Mouse (Mus musculus) kidney, postnatal 14 days (tissue): Measurements from ENCODE around the gene Sqor.

Experiments
- DNase-seq: peaks from one replicate; pipeline ENCODE4 v3.0.0; 2022; ENCODE audit warnings: mixed read lengths

The Sqor gene

DNA sequence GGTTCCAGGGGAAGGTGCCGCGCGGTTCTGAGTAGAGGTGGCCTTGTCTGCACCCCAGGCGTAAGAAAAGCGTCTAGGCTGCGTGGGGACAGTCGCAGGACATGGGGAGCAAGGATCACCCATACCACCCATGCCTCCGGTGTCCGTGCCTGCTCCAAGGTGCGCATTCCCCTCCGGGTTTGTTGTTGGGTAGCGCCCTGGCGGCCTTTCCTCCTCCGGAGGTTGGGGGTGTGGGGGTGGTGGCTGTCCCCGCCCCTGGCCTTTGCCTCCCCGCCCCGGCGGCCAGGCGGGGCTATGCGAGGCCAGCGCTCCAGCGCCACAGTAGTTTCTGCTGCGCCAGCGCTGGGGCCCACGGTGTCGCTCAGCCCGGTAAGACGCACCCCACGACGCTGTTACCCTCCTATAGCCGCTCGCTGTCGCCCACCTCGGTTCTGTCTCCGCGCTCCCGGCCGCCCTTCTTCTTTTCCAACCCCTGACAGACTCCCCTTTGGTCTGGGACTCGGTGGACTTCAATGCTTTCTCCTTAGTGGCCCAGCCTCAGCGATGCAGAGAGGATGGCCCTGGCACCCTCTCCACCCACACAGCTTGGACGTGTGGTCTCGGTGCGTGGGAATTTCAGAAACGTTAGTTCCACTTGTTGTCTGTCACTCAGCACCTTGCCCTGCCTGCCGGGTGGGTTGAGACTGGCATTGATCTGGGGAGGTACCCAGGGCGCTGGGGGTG is at the start of gene Sqor:
Gene Sqor (plus strand): TSS at position 167 of the 723 bp plus-strand sequence.
- DNase-seq: peak; percentile 87

DNA sequence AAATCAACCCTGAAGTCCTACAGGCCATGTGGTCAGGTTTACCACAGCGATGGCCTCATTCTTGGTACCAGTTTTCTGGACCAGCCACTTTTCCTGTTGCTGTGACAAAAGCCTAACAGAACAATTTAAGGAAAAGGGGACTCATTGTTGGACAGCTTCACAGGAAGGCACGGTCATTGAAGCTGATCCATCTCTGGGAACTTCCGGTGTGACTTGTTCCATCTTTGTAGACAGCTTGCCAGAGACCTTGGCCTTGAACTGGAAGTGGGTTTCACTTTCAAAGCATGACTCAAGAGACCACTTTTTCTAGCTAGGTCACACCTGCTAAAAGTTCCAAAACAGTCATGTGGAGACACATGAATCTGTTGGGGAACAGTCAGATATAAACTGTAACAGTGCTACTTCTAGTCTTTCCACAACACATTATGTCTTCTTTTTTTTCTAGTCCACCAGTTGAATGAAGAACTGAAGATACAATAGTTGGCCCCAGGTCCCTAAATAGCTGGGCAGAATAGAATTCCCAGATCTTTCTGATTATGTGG is 48.7 kb upstream of the Sqor start:
- no peak for DNase-seq

DNA sequence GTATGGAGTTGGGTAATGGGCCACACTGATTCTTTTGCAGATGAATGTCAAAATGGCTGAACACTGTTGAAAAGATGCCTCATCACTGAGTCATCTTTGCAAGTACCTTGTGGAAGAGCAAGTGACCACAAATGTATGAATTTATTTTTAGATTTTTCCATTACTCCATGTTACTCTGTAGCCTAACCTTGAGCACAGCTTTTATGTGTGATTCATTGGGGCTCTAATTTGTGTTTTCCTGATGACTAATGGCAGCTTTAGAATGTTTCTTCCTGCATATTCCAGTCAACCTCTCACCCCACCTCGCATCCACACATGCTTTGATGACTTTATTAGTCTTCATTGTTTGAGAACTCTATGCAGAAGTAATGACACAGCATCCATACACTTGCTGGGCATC is 45.8 kb upstream of the Sqor start:
- DNase-seq: no peak

DNA sequence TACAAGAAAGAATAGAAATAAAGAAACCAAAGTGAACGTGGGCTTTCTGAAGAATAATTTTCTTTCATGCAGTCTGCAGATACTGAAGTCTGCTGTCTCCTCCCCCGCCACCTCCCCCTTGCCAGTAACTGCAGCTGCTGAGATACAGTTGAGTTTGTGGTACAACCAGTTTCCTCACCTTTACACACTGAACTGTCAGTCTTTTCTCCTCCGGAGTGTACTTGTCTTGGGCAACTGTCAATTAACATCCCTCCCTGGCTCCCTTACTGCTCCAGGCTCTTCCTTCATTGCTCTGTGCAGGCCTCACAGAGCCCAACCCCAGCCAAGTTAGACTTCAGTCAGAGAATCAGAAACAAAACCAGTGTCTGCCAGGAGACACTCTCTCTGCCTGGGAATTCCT is 44.5 kb upstream of the Sqor start:
- no peak for DNase-seq

DNA sequence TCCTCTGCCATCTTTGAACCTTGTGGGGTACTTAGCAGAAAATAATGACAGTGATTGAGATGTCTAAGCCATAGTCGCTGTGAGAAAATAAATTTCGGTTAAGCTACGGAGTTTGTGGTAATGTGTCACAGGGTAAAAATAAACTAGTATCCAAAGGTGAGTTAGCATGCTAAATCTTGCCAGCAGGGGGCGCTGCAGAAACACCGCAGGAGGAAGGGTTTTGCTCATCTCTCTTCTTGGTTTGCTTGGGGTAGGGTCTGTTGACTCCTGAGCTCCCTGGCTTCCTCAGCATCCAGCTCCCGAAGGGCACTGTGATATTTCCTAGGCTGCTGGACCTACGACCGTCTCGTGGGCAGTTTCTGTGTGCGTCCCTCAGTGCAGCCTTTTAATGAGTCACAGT is 39.4 kb upstream of the Sqor start:
- peak; percentile 25 for DNase-seq

DNA sequence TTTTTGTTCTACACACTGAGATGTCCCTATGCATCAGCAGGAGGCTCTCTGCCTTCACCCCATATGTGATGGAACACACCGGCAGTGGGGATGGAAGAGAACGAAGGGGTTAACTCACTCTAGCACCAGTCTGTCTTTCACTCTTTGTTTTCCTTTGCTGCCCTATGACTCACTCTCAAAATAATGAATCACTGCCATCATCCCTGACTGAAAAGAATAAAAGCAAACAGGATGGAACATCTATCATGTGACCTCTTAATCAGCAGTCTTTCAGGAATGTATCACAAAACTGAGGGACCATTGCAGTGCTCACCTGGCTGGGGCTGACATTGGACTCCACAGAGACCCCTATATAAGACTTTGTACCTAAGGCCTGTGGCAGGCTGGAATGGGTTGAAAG is 33.6 kb upstream of the Sqor start:
- DNase-seq: no peak

DNA sequence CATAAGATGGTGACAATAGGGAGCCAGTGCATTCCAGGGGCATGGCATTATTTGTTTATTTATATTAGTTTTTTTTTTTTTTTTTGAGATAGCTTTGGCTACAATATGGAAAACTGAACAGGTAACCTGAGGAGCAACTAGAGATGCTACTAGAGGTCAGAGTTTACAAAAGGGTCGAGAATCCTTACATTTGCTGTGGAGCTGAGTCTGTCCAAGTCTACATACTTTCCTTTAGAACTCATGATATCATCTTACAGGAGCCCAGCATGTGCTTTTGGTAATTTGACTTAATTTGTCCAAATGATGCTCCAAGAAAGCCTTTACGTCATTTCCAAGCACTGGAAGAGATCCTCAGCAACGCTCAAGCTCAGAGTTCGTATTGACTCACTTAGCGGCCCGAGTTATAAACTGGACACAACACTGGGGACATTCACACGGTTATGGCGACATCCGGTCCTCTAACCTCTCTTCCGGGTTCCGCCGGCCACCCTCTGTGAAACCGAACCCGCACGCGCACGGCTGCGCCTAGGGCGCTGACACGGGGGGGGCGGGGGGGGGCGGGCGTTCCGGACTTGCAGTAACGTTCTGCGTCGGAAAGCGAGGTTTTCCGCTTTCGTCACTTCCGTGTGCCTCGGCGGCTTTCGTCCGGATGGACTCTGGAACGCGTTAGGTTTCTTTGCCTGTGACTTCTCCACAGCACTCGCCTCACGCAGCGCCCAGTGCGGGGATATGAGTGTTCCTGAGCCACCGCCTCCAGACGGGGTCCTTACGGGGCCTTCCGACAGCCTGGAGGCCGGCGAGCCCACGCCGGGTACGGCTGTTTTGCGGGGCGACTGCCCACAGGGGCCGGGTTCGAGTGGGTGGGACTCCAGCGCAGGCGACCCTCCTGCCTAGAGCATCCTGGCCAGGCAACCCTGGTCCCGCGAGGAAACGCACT is 26.9 kb upstream of the Sqor start, which contains the start of gene Bloc1s6:
Gene Bloc1s6 (plus strand): TSS at position 610 of the 937 bp plus-strand sequence.
- peak; percentile 94 for DNase-seq

DNA sequence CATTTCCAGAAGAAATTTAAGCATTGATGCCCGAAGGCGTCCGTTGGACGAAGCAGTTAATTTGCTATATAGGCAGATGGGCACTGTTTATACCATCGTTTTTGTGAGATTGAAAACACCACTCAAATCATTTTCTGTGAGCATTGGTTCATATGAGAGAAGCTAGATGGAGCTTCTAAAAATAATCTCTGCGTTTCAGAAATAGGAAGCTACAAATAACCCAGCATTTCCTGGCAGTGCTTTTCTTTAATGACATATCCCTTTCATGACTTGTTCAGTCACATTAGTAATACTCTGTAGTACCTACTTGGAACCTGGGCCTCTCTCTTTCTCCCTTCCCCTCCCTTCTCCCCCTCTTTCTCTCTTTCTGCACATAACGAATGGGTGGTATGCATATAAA is 26.0 kb upstream of the Sqor start:
- DNase-seq: no peak

DNA sequence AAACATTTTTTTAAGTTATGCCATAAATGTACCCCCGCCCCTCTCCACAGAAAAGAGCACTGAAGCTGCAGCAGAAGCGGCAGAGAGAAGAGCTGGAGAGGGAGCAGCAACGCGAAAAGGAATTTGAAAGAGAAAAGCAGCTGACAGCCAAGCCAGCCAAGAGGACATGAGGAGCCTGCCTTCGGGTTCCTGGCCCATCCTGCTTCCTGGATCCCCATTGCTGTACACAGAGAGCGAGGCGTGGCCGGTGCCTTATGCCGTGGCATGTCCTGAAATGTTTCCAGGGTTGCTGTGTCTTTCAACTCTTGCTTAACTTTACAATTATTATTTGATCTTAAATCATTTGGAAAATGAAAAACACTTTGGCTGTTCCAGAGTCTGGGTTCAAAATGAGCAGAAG is 18.6 kb upstream of the Sqor start:
- peak; percentile 7 for DNase-seq

DNA sequence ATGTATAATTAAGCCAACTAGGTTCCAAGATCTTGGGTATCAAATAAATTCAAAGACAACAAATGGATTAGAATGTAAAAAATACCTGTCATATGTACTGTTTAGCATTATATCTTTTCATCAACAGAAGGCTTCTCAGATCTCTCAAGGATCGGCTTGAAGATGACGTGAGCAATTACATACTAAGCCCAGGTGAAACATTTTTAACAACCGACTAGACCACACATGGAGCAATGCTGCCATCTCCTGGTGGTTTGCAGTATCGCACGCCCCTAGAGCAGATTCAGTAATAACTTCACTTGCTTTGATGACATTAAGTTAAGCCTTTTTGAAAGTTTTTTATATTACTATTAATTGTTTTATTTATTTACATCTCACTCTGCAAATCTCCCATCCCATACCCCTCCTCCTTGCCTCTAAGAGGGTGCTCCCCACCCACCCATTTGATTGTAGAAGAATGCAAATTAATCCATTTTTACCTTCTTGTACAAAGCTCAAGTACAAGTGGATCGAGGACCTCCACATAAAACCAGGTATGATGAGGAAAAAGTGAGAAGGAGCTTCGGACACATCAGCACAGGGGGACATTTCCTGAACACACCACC is 11.2 kb upstream of the Sqor start:
- peak; percentile 61 for DNase-seq

DNA sequence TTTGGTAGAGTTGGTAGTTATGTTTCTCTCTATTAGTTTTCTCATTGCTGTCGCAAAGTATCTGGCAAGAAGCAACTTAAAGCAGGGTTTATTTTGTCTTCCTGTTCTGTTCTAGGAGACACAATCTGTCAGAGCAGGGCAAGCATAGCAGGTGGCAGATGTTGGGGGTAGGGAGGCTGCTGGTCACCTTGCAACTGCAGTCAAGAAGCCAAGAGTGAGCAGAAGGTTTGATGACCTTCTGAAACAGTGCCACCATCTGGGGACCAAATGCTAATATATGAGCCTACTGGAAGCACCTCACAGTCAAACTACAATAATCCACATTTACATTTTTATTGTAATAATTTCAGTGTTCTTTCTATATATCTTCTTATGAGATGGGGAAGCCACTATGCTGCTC is 5.2 kb upstream of the Sqor start:
- no peak for DNase-seq

DNA sequence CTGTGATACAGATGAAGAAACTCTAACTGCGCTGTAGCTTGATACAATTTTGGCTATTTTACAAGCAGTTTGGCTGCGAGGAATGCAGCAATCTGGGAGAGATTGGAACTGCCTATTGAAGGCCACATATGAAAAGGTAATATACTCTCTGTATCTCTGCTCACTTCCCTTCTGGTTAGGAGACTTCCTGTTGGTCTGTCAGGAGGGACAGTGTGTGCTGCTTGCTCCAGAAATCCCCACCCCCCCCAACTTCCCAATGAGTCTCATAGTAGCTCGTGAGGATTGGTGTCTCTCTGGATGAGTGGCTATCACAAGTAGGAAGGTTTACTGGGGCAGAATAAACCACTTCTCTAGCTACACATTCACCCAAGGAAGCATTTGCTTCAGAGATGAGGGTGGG is 2.0 kb upstream of the Sqor start:
- DNase-seq: peak; percentile 17

DNA sequence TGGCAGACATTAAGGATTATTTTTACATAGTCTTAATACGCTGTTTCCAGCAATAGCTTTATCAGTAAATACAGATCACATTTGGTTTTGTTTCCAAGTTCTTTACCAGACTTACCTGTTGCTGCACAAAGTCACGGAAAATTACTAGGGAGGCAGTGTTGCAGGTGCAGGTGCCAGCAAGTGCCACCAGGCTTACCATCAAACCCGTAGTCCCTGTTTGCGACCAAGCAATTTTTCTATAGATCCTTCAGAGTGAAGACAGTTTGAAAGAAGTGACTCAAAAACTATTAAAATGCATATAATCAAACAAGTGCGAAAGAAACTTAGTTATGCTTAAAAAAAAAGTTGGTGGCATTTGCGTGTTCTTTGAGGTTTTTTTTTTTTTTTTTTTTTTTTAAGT is 511 bp upstream of the Sqor start:
- DNase-seq: no peak

DNA sequence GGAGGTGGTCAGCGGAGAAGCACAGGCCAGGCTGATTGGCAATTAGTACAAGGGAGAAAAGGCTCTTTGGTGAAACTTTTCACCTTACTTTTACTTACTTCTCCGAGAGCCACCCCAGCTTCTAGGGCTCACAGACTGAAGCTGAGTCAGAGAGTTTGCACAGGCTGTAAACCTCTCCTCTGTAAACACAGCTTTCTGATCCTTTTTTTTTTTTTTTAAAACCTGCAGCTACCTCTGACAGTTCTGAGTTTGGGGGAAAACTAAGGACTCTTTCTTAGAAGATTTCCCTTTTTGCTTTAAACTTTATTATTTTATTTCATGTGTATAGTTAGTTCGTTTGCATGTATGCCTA is 733 bp downstream of the Sqor start:
- DNase-seq: no peak

DNA sequence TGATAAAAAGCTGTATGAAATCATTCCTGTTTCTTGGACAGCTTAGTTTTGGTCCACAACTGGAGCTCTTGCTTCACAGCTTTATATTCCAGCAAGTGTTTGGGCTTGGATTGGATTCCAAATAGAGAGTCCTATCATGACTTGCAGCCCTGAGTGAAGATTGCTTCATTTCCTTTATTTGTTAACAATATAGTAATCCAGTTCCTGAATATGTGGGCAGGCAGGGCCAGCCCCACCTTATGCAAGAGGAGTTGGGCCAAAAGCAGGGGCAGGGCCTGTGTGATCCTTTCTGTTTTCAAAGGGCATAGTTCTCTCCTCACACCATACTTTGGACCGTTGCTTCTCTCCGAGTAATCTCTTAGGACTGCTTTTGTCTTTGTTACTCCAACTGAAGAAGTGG is 6.0 kb downstream of the Sqor start:
- no peak for DNase-seq

DNA sequence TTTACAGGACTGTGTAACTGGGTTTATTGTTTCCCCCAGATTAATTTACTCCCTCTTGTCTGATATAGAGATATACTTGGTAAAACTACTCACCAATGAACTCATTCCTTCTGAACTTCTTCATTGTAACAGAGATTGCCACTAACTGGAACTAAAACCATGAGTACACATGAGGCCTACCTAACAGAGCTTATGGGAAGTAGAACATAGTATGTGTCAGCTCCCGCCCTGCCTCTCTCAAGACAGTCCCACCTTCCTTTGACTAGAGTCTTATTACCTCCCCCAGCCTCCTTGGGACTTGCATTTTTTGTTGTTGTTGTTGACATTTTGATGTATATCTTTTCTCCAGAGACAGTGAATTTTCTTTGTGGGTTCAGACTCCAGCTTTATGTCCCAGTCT is 7.9 kb downstream of the Sqor start:
- DNase-seq: no peak

DNA sequence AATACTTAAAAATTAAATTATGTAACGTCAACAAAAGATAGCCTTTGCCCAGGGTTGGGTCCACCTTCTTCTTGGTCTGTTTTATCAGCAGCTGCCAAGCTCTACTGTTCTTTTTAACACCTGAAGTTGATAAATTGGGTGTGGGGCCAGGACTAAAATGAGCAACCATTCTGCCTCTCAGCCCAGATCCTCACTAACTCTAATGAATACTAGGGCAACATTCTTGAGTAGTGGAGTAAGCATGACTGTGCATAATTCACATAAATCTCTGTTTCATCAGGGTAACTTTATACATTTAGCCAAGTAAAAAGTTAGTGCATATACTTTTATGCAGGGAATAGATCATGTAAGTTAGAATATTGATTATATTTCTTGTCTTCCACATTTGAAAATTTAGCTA is 10.5 kb downstream of the Sqor start:
- no peak for DNase-seq

DNA sequence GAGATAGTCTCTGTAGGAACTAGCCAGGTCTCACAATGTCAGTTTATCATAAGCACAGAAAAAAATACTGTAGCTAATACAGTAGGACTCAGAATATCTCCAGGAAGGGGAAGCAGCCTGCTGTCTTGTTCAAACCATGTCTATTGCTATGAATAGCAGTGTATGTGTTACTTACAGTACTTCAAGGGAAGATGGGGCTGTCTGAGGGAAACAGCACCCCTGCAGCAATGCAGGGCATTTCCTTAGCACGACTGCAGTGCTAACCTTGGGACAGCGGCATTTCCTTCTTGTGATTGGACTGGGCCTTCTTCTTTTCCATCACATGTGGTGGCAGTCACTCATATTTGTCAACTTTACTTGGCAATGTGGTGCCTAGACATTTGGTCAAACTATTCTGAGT is 11.8 kb downstream of the Sqor start:
- no peak for DNase-seq

DNA sequence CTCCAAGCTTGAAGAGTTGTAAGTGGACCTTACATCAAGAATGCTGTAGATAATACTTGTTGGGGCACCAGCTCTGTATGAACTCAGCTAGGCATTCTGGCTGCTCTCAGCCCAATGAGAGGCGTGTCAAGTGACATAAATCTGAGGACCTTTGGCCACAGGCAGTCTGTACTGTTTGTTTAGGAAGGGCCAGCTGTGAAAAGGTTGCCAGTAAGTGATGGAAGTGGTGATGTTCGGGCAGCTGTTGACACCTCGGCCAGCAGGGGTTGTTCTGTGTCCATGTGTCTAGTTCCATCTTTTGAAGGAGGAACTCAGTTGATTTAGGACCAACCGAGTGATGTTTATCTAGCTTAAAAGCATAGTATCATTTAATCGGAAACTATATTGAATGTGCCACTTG is 14.9 kb downstream of the Sqor start:
- DNase-seq: no peak

DNA sequence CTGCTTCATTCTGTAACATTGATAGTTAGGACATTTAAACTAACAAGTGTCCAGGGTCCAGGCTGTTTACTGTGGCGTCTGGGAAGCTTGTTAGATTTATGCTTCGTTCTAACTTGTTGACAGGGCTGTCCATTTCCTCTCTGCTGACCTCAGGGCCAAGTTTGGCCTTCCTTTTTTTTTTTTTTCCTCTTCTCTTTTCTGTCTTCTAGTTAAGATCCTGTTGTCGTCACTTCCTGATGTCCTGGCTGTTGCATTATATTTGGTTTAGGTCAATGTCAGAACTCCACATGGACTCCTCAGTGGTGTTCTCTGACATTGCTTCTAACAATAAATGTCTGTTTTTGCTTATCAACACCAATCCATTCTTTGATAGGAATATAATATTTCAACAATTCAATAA is 15.4 kb downstream of the Sqor start:
- no peak for DNase-seq

DNA sequence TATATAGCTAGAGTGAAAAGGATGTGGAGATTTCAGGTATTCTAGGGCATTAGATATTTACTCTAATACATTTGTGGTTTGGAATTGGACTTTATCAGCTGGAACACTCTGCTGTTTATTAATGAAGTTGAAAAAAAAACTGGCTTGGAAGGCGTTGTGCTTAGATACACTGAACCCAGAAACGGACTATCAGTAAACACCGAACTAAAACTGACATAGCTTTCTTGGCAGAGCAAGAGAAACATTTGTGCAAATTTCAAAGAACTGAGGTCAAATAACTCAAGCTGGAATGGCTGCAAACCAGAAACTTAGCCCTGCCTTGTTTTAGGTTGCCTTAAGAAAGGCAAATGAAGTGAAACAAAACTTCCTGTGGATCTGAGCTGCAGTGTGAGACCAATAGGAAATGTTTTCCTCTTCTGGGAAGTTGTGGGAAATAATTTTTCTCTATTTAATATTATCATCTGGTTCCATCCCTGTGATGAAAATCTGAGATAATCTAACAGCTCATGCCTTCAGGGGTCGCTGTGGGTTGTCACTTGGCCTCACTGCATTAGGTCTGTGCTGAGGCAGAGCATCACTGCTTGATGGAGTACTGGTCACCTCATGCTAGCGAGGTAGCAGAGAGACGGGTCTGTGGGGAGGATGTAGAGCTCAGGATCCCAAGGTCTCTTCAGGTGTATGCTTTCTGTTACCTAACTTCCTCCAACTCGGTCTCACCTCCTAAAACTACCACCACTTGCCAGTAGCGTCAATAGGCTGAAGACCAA is 16.7 kb downstream of the Sqor start:
- DNase-seq: no peak

DNA sequence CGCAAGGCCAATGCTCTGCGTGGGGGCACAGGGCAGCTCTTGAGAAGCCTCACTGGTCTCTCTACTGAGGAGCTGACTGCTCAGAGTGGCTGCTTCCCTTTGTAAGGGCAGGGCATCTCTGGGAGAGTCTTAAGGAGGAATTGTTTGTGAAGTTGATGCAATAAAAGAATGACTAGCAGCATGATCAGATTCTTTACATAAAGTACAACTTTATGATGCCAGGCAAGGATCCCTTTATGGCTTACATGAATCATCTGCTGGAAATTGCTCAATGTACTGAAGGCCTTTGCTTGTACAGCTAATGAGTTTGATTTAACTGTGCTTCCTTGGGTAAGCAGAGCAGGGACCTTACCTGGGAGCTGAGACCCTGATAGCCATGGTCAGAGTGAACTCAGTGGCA is 18.7 kb downstream of the Sqor start:
- DNase-seq: no peak

DNA sequence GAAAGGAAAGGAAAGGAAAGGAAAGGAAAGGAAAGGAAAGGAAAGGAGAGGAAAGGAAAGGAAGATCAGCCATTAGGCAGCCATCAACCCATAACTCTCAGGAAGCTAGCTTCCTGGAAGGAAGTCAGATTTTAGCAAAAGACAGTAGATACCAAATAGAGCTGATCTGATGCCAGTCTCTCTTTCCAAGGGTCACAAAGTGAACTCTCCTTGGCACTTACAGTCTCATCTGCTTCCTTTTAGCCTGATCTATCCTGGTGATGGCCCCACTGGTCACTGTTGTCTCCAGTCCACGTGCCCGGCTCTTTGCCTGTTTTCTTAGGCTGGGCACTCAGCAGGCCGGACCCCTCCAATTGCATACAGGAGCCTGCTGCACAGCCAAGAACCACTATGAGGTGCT is 19.7 kb downstream of the Sqor start:
- no peak for DNase-seq
